Mouse (Mus musculus): Measurements from ENCODE around the gene Tardbp.

DNA sequence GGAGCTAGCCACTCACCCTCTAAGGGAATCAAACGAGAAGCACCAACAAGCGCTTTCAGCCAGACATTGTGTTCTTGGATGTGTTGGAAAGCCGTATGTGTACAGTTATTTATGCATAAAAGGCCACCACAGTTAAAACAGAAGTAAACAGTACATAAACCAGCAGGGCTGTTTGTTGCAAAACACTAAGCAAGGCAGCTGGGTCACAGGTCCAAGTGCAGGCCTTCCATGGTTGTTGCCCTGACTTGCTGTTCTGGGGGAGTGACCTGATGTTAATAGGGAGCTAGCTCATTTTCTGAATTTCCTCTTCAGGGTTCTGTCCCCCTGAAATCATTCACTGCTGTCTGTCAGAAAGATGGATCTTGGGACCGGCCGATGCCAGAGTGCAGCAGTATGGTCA lies 17.0 kb downstream of the Tardbp start:
- no peak for TF ChIP-seq EP300 (IDR thresholded peaks at IDR 0.05; ENCODE audit: low read depth)
- no peak for TF ChIP-seq CTCF (IDR thresholded peaks at IDR 0.05; ENCODE audit: low read depth)
